Mouse (Mus musculus): ENCODE results near the gene Taf5l.
A peak's percentile ranks its signal among the peaks of the same experiment; 100 is the strongest.
"Not testable (repeated sequence)": the region's sequence is repeated elsewhere in the genome, so short reads cannot be mapped to it uniquely, and the experiment has no call there.

Gene Taf5l

DNA sequence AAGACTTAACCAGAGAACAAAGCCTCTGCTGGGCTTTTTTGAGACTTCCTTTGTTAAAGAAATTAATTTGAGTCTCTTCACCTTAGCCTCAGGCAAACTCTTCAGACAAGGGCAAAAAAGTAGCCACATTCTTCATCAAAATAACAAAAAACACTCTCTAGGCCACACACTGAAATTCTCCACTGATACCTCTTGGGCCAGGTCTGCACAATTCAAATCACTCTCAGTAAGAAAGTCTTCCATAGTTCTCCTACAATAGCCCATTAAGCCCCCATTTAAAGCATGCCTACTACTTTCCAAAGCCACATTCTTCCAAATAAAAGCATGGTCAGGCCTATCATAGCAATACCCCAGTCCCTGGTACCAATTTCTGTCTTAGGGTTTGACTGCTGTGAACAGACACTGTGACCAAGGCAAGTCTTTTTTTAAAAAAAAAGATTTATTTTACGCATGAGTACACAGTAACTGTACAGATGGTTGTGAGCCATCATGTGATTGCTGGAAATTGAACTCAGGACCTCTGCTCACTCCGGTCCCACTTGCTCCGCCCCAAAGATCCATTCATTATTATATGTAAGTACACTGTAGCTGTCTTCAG lies 9.1 kb downstream of the Taf5l start:
- DNase-seq: no peak

DNA sequence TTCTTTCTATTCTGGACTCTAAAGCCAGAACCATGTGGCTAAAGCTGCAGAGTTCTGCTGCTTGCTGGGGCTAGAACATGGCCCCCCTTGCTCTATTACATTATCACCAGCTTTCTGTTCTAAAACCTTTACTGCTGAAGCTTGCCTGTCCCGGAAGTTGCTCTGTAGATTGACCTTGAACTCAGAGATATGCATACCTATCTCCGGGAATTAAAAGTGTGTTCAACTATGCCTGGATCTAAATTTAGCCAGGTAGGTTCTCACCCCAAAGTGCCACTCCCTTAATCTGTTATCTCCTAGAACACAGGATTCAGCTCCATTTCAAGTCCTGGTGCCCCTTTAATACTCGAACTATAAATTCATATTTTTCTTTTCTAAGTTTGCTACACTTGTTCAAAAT lies 9.6 kb downstream of the Taf5l start:
- DNase-seq: no peak

DNA sequence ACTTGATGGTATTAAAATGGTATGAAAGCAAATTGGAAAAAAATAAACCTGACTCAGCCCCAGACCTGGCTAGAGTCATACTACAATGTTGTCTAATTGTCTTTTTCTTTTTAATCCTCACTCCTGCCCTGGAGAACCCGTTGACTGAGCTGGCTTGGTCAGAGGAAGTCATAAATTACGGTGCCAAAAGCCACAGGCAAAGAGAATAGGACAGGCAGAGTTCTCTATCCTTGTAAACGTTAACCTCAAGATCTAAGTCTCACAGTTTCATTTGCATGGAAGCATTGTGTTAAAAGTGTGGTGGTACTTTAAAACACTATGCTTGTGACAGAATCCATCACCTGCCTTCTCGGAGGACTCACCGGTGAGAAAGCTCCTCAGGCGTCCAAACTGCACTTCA lies 13.4 kb downstream of the Taf5l start:
- no peak for DNase-seq

DNA sequence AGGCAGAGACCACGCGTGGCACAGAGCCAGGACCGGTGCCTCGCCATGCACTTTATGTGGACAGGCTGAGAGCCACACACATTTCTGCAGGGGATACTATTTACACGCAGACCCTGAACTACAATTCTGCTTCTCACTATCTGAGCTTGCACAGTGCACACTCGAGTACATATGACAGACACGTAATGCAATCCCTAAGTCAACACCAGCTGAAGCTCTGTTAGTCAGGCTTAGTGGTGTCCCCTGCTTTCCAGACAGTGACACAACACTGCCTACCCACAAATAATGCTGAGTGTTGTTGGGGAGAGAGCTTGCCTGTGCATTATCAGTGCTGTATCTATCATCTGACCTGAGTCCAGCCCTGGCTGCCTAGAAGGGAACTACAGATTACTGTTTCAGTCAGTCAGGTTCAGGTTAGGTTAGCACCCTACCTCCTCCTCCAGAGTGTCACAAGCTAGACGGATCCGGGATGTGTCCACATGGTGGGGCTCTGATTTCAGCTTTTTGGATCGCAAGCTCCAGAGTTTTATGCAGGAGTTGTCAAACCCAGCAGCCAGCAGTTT lies 18.6 kb downstream of the Taf5l start:
- no peak for DNase-seq

DNA sequence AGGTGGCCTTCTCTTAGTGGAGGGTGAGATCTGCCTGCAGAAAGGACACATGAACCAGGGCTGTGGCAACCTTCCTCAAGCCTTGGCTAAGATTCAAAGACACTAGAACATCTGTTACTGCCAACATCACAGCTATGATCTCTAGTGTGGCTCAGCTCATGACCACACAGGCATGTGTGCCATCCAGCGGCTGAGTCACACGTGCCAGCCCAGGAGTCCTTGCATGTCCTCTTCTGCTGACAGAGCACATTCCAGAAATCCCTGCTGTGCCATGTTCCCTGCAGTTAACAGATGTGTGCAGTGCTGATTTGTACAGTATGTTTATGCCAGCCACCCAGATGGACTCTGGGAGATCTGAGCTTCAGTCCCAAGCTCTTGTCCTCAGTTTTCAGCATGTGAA lies 21.6 kb downstream of the Taf5l start:
- DNase-seq: no peak

DNA sequence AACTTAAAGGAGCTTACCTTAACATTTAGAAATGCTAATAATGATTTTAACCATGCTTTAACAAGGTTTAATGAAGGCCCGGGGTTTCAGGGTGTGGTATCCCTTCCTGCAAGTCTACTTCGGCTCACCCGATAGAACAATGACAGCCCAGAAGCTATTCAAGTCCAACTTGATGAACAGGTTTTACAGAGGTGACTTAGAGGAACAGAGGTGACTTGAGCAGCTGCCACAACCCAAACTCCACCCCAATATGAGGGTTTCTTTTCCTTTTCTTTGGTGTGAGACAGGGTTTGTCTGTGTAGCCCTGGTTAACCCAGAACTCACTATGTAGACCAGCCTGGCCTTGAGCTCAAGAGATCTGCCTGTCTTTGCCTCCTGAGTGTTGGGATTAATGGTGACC lies 27.2 kb downstream of the Taf5l start:
- DNase-seq: no peak

DNA sequence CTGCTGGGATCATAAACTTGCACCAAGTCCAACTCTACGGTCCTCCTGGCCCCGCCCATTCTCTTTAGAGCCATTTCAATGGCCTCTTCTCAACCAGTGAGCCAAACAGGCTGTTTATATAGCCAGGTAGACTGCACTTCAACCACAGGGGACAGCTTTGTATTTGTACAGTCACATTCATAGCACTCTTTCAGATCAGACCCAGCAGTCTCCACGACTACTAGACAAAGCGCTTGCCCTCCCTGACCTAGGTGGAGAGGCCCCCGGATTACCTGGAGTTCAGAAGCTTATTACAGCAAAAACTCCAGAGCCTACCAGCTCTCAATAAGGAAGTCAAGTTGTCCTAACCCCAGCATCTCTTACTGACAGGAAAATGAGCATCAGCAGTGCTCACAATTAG lies 27.6 kb downstream of the Taf5l start:
- DNase-seq: no peak

DNA sequence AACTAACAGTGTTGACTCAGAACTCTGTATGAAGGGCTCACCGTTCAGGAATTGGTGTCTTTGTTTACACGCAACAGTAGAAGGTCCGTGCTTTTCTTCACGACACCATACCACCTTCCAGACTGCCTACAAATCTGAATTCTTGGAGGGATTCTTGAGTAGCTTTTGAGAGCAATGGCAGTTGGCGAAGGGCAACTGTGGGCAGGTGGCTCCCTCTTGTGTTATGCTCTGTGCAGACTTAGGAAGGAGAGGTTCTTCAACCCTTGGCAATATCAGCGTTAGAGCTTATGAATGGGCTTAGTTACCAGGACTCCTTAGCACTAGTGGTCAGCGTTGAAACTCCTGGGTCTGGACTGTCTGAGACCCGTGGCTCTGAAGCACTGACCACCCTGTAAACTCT lies 28.6 kb downstream of the Taf5l start:
- peak; percentile 17 to 21 for DNase-seq

DNA sequence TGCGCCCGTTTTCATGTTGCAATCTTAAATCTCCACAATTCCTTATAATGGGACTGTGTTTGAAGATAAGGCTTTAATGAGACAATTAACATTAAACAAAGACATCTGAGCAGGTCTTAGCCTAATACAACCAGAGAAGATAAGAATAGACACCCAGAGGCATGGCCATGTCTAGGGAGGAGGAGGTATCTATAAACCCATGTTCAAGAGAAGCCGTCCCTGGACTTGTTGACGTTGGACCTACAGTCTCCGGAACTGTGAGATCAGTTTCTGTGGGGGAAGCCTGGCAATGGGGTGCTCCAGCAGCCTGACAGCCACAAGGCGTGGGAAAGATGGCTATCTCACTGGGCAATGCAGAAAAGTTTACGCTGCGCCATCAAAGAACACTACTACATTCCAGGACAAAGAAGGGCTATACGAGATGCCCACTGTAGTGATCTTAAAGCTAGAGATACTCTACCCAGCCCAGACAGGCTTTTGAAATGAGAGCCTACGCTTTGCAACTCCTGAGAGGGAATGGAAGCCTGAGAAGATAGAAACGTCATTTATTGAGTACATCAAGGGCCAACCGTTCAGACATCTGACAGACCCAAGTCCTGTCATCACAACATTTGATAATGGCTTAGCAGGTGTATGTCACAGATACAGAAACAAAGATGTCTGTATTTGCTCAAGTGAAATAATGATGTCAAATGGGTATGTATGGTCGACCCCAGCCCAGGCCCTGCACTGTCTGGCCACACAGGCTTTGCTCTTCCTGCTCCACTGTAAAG lies 30.7 kb downstream of the Taf5l start:
- DNase-seq: no peak

DNA sequence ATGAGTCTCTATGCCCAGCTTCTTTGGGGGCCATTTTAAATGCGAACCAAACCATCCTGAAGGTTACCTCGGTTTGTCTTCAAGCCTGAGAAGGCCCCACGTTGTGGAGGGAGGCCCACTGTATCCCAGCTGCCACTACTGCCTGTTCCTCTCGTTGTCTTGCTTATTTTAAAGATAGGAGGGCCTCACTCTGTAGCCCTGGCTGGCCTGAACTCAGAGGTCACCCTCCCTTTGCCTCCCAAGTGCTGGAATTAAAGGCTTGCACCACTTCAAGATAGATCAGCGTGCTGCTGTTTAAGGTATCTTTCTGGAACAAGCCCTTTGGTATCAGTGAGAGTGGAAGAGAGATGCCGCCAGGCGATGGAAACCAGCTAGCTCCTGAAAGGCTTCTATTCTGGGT lies 32.1 kb downstream of the Taf5l start:
- DNase-seq: no peak

DNA sequence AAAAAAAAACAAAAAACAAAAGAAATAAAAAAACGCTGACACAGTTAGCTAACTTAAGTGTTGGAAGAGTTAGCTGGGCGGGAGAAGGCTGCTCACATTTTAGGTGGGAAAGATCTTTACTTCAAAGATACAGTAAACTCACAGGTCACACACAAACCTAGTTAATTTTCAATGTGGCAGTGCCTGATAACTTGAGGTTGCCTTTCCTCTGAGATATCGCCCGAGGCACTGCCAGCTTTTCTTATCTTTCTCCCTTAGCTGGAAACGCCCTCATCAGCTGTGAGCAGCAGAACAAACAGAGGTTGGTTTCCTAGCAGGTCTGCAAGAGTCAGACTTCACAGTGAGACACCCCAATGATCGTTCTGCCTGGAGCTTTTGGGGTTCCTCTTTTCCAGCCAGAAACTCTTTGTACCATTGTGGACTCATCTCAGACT lies 32.6 kb downstream of the Taf5l start:
- DNase-seq: no peak

DNA sequence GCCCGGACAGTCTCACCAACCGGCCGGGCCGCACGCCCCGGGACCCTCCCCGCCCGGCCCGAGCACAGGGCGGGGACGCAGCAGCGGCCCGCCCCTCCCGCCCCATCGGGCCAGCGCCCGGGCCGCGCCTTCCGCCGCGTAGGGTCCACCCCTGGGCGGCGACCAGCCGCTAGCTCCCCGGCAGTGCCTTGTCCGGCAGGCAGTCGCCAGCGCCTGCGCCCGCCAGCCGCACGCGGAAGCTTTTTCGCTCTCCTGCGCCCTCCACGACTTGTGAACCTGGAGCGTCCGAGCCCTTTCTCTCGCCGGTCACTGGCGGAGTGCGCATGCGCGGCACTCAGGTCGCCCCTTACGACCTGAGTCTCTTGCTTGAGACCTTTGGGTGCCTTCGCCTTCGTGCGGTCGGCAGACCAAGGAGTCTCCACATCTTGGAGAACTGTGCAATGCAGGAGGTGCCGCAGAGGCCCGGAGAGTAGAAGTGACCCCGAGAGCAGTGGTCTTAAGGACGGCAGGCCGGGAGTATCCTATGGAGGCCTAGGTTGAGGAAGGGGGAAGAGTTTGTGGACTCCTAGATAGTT lies 38.3 kb downstream of the Taf5l start, which contains the start of gene Abcb10:
TSS of gene Abcb10 (minus strand) at position 297 of the 575 bp plus-strand sequence.
- peak; percentile 90 to 92 for DNase-seq

DNA sequence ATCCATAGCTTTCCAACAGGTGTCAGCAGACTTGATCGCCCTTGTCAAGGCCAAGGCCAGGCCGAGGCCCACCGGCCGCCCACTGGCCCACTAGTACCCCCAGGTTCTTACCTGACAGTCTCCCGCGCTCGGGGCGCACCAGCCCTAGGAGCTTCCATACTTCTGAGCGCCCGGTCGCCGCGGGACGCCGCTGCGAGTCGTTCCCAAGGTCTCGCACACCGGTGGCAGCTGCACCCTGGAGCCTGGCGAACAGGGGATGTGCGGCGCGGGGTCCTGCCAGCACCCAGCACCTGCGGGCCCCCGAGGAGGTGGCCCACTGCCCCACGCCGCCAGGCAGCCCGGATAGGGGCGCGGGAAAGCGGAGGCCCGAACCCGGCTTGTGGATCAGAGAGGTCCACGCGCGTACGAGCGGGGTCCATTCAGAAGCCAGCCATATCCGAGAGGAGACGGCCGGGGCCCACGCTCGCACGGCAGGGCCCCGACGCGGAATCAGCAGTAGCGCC lies 38.9 kb downstream of the Taf5l start:
- DNase-seq: peak; percentile 52 to 53

DNA sequence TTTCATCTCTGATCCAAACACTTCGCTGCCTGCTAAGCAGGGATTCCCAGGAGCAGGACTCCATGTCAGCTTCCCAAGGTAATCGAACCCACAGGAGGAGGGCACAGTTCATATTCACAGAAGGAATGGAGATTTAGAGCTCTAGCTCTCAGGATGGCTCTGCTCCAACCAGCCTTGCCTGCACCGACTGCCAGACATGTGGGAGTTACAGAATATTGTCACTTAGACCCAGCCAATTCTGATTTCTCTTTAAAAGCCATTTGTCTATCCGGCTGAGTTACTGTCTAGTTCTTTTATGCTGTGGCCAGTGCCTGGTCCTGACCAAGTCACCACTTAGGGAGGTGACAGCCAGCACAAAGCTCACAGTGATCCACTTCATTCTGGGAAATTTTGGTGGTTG lies 39.5 kb downstream of the Taf5l start:
- DNase-seq: peak; percentile 34 to 38

DNA sequence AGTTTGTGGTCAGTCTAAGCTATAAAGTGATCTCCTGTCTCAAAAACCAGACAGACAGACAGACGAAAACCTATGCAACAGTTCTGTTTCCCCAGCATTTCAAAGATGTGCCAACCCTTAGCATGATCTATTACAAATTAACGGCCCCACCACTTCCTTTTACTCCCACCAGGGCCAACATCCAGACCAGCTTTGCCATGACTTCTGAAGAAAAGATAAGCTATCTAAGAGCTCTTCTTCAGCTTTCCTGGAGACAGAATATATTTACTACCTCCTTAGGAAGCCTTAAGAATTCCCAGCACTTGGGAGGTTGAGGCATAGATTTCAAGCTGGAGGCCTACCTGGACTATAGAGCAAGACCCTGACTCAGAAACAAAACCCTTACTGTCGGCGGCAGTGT lies 41.0 kb downstream of the Taf5l start:
- DNase-seq: no peak

DNA sequence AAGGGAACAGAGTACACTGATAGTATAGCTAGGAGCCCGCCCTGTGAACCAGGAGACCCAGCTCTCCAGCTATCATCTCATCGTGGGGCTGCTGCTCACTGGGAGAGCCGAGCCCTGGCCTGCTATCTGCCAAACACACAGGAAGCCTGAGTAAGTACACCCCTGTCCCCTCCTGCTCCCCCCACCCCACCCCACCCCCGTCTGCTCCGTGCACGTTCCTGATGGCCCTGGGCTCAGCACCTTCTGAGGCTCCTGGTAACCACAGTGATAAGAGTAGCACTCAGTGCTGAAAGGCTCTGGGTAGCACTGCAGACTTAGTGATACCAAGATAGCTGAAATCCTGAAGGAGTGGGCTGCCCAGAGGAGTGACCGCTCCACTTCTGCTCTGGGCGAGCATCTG lies 42.3 kb downstream of the Taf5l start:
- no peak for DNase-seq

DNA sequence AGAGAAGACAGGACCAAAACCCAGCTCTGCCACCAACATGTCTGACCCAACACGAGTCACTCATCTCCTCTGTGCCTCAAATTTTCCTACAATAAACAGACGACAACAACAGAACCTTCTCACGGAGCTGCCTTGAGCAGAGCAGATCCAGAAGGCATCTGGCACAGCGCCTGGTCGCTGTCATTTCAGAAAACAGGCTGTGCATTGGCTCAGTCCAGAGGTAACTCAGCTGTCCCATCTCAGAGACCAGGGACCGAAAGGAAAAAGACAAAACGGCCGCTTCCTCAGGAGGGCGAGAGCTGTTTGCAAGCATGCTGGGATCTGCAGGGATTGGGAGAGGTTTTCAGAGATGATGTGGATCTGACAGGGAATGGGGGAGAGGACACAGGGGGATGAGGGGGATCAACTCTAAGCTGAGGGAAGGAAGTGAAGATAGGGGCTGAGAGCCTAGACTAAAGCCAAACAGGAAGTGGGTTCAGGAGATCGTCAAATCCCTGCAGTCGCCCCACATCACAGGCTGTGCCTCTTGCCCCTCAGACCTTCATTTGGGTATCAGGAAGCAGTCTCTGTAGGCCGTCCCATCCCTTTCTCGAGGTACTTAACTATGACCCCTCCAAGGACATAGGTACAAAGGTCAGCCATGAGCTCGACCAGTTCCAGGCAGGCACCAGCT lies 42.9 kb downstream of the Taf5l start:
- peak; percentile 60 to 72 for DNase-seq

DNA sequence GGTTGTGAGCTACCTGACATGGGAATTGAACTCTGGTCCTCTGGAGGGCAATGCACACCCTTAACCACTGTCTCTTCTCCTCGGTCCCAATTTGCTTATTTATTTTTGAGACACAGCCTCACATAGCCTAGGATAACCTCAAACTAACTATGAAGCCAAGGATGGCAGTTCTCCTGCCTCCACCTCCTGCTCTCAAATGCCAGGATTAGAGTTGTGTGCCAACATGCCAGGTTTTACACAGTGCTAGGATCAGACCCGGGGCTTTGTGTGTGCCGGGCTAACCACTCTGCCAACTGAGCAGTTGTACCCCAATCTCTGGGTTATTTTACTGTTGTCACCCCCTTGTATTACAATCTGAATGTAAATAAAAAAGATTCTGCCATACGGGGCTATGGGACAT lies 43.7 kb downstream of the Taf5l start:
- peak in 1 of 2 experiments; percentile 29 for DNase-seq

DNA sequence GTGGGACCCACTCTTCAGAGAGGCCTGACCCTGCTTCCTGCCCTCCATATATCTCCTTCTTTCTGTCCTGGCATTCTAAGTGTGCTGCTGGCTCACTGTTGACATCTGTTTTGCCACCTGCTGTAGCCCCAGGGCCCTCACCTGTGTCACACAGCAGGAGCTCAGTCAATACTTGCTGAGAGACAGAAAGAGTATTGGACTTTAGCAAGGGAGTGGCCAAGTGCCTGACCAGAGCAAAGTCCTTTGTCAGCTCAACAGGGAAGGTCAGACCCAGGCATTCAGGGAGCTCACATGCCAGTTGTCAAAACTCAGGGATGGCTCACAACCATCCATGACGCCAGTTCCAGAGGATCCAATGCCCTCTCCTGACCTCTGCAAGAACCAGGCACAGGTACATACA lies 47.7 kb downstream of the Taf5l start:
- DNase-seq: no peak

DNA sequence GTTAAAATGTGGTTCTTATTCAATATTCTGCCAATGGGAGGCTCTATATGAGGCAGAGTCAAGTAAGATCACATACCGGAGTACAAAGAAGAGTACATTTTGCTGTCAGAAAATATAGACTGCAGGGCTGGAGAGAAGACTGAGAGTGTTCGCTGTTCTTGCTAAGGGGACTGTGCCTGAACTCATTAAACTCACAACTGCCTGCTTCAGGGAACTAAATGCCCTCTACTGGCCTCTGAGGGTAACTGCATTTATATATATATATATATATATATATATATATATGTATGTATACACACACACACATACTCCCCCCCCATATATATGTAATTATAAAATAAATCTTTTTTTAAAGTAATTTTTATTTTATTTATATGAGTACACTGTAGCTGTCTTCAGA lies 54.3 kb downstream of the Taf5l start:
- no peak for DNase-seq

DNA sequence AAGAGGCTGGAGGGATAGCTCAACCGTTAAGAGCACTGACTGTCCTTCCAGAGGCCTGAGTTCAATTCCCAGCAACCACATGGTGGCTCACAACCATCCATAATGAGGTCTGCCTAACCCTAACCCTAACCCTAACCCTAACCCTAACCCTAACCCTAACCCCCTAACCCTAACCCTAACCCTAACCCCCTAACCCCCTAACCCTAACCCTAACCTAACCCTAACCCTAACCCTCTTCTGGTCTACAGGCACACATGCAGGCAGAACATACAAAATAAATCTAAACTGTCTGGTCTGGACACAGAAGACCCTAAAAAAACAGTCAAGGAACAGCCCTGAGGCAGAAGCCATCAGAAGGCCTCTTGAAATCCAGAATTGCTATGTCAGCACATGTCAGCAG lies 59.8 kb downstream of the Taf5l start:
- DNase-seq: no peak

DNA sequence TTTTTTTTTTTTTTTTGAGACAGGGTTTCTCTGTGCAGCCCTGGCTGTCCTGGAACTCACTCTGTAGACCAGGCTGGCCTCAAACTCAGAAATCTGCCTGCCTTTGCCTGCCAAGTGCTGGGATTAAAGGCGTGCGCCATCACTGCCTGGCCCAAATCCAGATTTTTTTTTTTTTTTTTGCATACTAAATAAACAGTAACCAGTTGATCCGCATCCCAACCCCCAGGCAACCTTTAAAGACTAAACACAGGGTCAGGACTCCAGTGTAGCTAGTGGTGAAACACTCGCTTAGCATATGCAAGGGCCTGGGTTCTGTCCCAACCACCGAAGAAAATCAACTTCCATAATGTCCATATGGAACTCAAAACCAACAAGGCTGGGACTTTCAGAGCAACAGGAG lies 60.6 kb downstream of the Taf5l start:
- not testable (repeated sequence) for DNase-seq

DNA sequence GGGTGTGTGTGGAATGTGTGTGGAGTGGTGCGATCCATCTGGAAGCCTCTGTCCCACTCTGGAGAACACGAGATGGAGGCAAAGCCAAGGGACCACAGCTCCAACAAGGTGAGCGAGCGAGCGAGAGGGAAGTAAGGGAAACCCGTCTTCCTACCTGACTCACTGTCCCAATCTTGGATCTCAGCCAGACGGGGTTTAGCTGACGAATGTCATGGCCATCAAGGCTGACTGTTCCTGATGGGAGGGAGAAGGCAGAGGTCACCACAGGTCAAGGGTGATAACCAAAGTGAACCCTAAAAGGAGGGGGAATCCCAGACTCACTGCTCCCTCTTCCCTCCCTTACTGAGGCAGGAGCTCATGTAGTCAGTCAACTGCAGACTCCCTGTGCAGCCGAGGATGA lies 61.1 kb downstream of the Taf5l start:
- DNase-seq: peak in 1 of 2 experiments; percentile 26

Data from cerebellum, postnatal 14 days (tissue).